9 mouse cellular contexts compared by ENCODE assay signal in genomic region chr19:5965280-5965679, GRCm38 (mm10). TPM values are rescaled to one million over a fixed set of nuclear protein-coding genes. Genes with fewer than 3 reads are reported as not detected.
DNase-seq lines count a peak whose midpoint lies in the region; ATAC-seq and TF ChIP-seq lines count a peak whose summit lies in the region.
"Had no signal": no experiment of that assay in that cellular context is flagged by ENCODE, and none has a peak within 500 bp of the region (broad histone marks: within the 10 kb centered on the region; RNA-seq: fewer than 3 reads in every experiment).

No protein-coding gene starts in this region.

- no peak for TF ChIP-seq EP300 in stomach, postnatal 0 days (optimal IDR thresholded peaks at IDR 0.05)

- no peak for TF ChIP-seq POLR2A in limb, embryonic 14.5 days (IDR thresholded peaks at IDR 0.05; ENCODE audit: borderline replicate concordance, extremely low read depth, insufficient read depth, insufficient read length)

- H3K4me3 ChIP-seq in intestine, embryonic 15.5 days (replicated peaks) = no peak overlapping the region
- no peak overlapping the region for H3K4me3 ChIP-seq in limb, embryonic 14.5 days (replicated peaks; ENCODE audit: low read length)
- no peak overlapping the region for H3K4me3 ChIP-seq in stomach, postnatal 0 days (ENCODE audit: low read depth, low read length)

- no peaks in the 10 kb centered on the region; the same call in 1 of the 2 replicates for H3K36me3 ChIP-seq in intestine, embryonic 15.5 days
- H3K36me3 ChIP-seq in limb, embryonic 14.5 days (ENCODE audit: control insufficient read depth, insufficient read depth, low read length) = peaks cover 9% of the 10 kb centered on the region
- no peaks in the 10 kb centered on the region for H3K36me3 ChIP-seq in stomach, postnatal 0 days (ENCODE audit: control insufficient read depth, insufficient read depth, low read length)

- no peaks in the 10 kb centered on the region for H3K9me3 ChIP-seq in intestine, embryonic 15.5 days
- no peaks in the 10 kb centered on the region for H3K9me3 ChIP-seq in limb, embryonic 14.5 days (ENCODE audit: control insufficient read depth, low read length)
- H3K9me3 ChIP-seq in stomach, postnatal 0 days (ENCODE audit: control insufficient read depth, low read length) = no peaks in the 10 kb centered on the region

- no peak overlapping the region for H3K27ac ChIP-seq in intestine, embryonic 15.5 days
- no peak overlapping the region for H3K27ac ChIP-seq in limb, embryonic 14.5 days (replicated peaks; ENCODE audit: low read depth, low read length)
- no peak overlapping the region for H3K27ac ChIP-seq in stomach, postnatal 0 days (replicated peaks)

- DNase-seq in ovary, adult 18-20 months (ENCODE audit: low spot score) = peak; percentile 32
- no peak for DNase-seq in ovary, postnatal 10 days (ENCODE audit: low spot score)
- DNase-seq in cerebellum, adult 18-20 months = peak; percentile 80 to 83
- peak; percentile 26 to 63 for DNase-seq in frontal cortex, postnatal 14 days (ENCODE audit: low spot score in 2 of 2)
- peak; percentile 92 for DNase-seq in limb, embryonic 14.5 days (ENCODE audit: low spot score)
- DNase-seq in stomach, postnatal 0 days (ENCODE audit: low spot score) = peak; percentile 86

- peaks cover 23% of the 10 kb centered on the region for H3K4me1 ChIP-seq in intestine, embryonic 15.5 days (replicated peaks)
- peaks cover 11% of the 10 kb centered on the region for H3K4me1 ChIP-seq in limb, embryonic 14.5 days (ENCODE audit: control insufficient read depth, insufficient read depth, low read length)
- H3K4me1 ChIP-seq in stomach, postnatal 0 days (replicated peaks; ENCODE audit: control insufficient read depth, insufficient read depth) = no peaks in the 10 kb centered on the region; the same call in 1 of the 2 replicates

- 6% methylated on average over 4 of the region's 4 CpGs for WGBS in intestine, embryonic 15.5 days
- WGBS in limb, embryonic 14.5 days = 3% methylated on average over 4 of the region's 4 CpGs
- 16% methylated on average over 4 of the region's 4 CpGs for WGBS in stomach, postnatal 0 days

- ATAC-seq in intestine, embryonic 15.5 days = peak; percentile 40
- ATAC-seq in limb, embryonic 14.5 days (ENCODE audit: low FRiP score, low read depth) = peak; percentile 56
- peak; percentile 71 for ATAC-seq in monocyte, adult 5-6 weeks (replicated peaks; ENCODE audit: insufficient number of reproducible peaks, low FRiP score, low TSS enrichment, poor library complexity, severe bottlenecking)
- ATAC-seq in stomach, postnatal 0 days (ENCODE audit: low FRiP score, low TSS enrichment) = peak; percentile 61

- peak; percentile 96 for TF ChIP-seq CTCF in stomach, postnatal 0 days (IDR thresholded peaks at IDR 0.05; ENCODE audit: low read depth)

- H3K4me2 ChIP-seq in intestine, embryonic 15.5 days (replicated peaks) = peak overlapping the region; percentile 68; the same call in 1 of the 2 replicates
- no peak overlapping the region for H3K4me2 ChIP-seq in limb, embryonic 14.5 days (replicated peaks; ENCODE audit: low read depth, low read length, severe bottlenecking)
- H3K4me2 ChIP-seq in stomach, postnatal 0 days (replicated peaks; ENCODE audit: low read depth) = no peak overlapping the region

- no peak overlapping the region for H3K9ac ChIP-seq in intestine, embryonic 15.5 days
- H3K9ac ChIP-seq in limb, embryonic 14.5 days (ENCODE audit: low read depth, low read length, severe bottlenecking) = no peak overlapping the region
- no peak overlapping the region for H3K9ac ChIP-seq in stomach, postnatal 0 days (ENCODE audit: low read length)

- H3K27me3 ChIP-seq in intestine, embryonic 15.5 days (replicated peaks) = no peaks in the 10 kb centered on the region
- no peaks in the 10 kb centered on the region for H3K27me3 ChIP-seq in limb, embryonic 14.5 days (ENCODE audit: control insufficient read depth, insufficient read depth, low read length)
- no peaks in the 10 kb centered on the region for H3K27me3 ChIP-seq in stomach, postnatal 0 days (ENCODE audit: control insufficient read depth, insufficient read depth, low read length)

RNA-seq across cellular contexts. Expression of gene Pola2, which starts 1.3 kb away (rescaled TPM):
- polyA plus RNA-seq in intestine, embryonic 15.5 days (2015; fragmentation: Nextera tagmentation; extraction: Ambion mirVana) = 64.0 and 65.8 TPM in 2 replicates
- 87.9 and 109 TPM in 2 replicates for polyA plus RNA-seq in limb, embryonic 14.5 days (2012; rRNA removed)
- polyA plus RNA-seq in limb, embryonic 14.5 days (2014; fragmentation: Nextera tagmentation; extraction: Ambion mirVana) = 65.8 and 66.3 TPM in 2 replicates
- total RNA-seq in monocyte, adult 5-6 weeks (2017) = 16.7 to 31.5 TPM (median 26.8 TPM) in 3 replicates
- polyA plus RNA-seq in stomach, postnatal 0 days (2015; fragmentation: Nextera tagmentation; extraction: Ambion mirVana) = 20.4 and 21.2 TPM in 2 replicates

RNA-seq across cellular contexts. Expression of gene Slc22a20, which starts 20.7 kb away (rescaled TPM):
- not detected in 2 replicates for polyA plus RNA-seq in intestine, embryonic 15.5 days (2015; fragmentation: Nextera tagmentation; extraction: Ambion mirVana)
- polyA plus RNA-seq in limb, embryonic 14.5 days (2012; rRNA removed) = not detected in 2 replicates
- not detected in 2 replicates for polyA plus RNA-seq in limb, embryonic 14.5 days (2014; fragmentation: Nextera tagmentation; extraction: Ambion mirVana)
- total RNA-seq in monocyte, adult 5-6 weeks (2017) = not detected in 3 replicates
- not detected in 2 replicates for polyA plus RNA-seq in stomach, postnatal 0 days (2015; fragmentation: Nextera tagmentation; extraction: Ambion mirVana)
- polyA plus RNA-seq: heart, embryonic 14.5 days had no signal

RNA-seq across cellular contexts. Expression of gene Cdc42ep2, which starts 40.7 kb away (rescaled TPM):
- polyA plus RNA-seq in intestine, embryonic 15.5 days (2015; fragmentation: Nextera tagmentation; extraction: Ambion mirVana) = 11.9 and 12.4 TPM in 2 replicates
- polyA plus RNA-seq in limb, embryonic 14.5 days (2012; rRNA removed) = 9.7 and 10.0 TPM in 2 replicates
- 6.5 and 8.0 TPM in 2 replicates for polyA plus RNA-seq in limb, embryonic 14.5 days (2014; fragmentation: Nextera tagmentation; extraction: Ambion mirVana)
- total RNA-seq in monocyte, adult 5-6 weeks (2017) = 14.7 to 32.1 TPM (median 27.0 TPM) in 3 replicates
- polyA plus RNA-seq in stomach, postnatal 0 days (2015; fragmentation: Nextera tagmentation; extraction: Ambion mirVana) = 7.9 and 8.1 TPM in 2 replicates

RNA-seq across cellular contexts. Expression of gene Capn1, which starts 50.4 kb away (rescaled TPM):
- 10.3 and 10.4 TPM in 2 replicates for polyA plus RNA-seq in intestine, embryonic 15.5 days (2015; fragmentation: Nextera tagmentation; extraction: Ambion mirVana)
- 29.0 and 33.4 TPM in 2 replicates for polyA plus RNA-seq in limb, embryonic 14.5 days (2012; rRNA removed)
- polyA plus RNA-seq in limb, embryonic 14.5 days (2014; fragmentation: Nextera tagmentation; extraction: Ambion mirVana) = 18.0 and 19.7 TPM in 2 replicates
- 45.8 to 78.2 TPM (median 59.2 TPM) in 3 replicates for total RNA-seq in monocyte, adult 5-6 weeks (2017)
- polyA plus RNA-seq in stomach, postnatal 0 days (2015; fragmentation: Nextera tagmentation; extraction: Ambion mirVana) = 21.2 and 21.4 TPM in 2 replicates

RNA-seq across cellular contexts. Expression of gene Dpf2, which starts 52.5 kb away (rescaled TPM):
- polyA plus RNA-seq in intestine, embryonic 15.5 days (2015; fragmentation: Nextera tagmentation; extraction: Ambion mirVana) = 109 and 118 TPM in 2 replicates
- polyA plus RNA-seq in limb, embryonic 14.5 days (2012; rRNA removed) = 179 and 199 TPM in 2 replicates
- 143 and 147 TPM in 2 replicates for polyA plus RNA-seq in limb, embryonic 14.5 days (2014; fragmentation: Nextera tagmentation; extraction: Ambion mirVana)
- total RNA-seq in monocyte, adult 5-6 weeks (2017) = 50.3 to 76.6 TPM (median 76.0 TPM) in 3 replicates
- 47.0 and 54.9 TPM in 2 replicates for polyA plus RNA-seq in stomach, postnatal 0 days (2015; fragmentation: Nextera tagmentation; extraction: Ambion mirVana)
